ENCODE assay signal across 14 mouse cellular contexts in genomic region chr15:6519417-6520255, GRCm38 (mm10). TPM values are rescaled to one million over a fixed set of nuclear protein-coding genes. Genes with fewer than 3 reads are reported as not detected.
A peak's percentile ranks its signal among the peaks of the same experiment; 100 is the strongest.
DNase-seq lines count a peak whose midpoint lies in the region; ATAC-seq lines count a peak whose summit lies in the region.
"Had no signal": no experiment of that assay in that cellular context is flagged by ENCODE, and none has a peak within 500 bp of the region (broad histone marks: within the 10 kb centered on the region; RNA-seq: fewer than 3 reads in every experiment).

No protein-coding gene starts in this region.

- no peaks in the 10 kb centered on the region for H3K9me3 ChIP-seq in limb, embryonic 11.5 days (ENCODE audit: control insufficient read depth, low read length)
- H3K9me3 ChIP-seq in limb, embryonic 10.5 days (replicated peaks): no peaks in the 10 kb centered on the region
- no peaks in the 10 kb centered on the region for H3K9me3 ChIP-seq in liver, embryonic 11.5 days (ENCODE audit: control insufficient read depth, low read length)
- H3K9me3 ChIP-seq: embryonic facial prominence, embryonic 13.5 days; limb, embryonic 12.5 days; neural tube, embryonic 12.5 days had no signal

- H3K27me3 ChIP-seq in limb, embryonic 11.5 days (ENCODE audit: control insufficient read depth, insufficient read depth, low read length): no peaks in the 10 kb centered on the region
- no peaks in the 10 kb centered on the region for H3K27me3 ChIP-seq in limb, embryonic 10.5 days (ENCODE audit: low read depth, poor library complexity, severe bottlenecking)
- H3K27me3 ChIP-seq in liver, embryonic 11.5 days (replicated peaks; ENCODE audit: control insufficient read depth, insufficient read depth, low read length): no peaks in the 10 kb centered on the region
- H3K27me3 ChIP-seq: embryonic facial prominence, embryonic 13.5 days; limb, embryonic 12.5 days; neural tube, embryonic 12.5 days had no signal

- no peaks in the 10 kb centered on the region for H3K36me3 ChIP-seq in limb, embryonic 11.5 days (ENCODE audit: control insufficient read depth, insufficient read depth, low read length)
- no peaks in the 10 kb centered on the region for H3K36me3 ChIP-seq in limb, embryonic 10.5 days
- no peaks in the 10 kb centered on the region for H3K36me3 ChIP-seq in liver, embryonic 11.5 days (ENCODE audit: control insufficient read depth, insufficient read depth, low read length)
- H3K36me3 ChIP-seq: embryonic facial prominence, embryonic 13.5 days; limb, embryonic 12.5 days; neural tube, embryonic 12.5 days had no signal

- H3K4me1 ChIP-seq in limb, embryonic 11.5 days (ENCODE audit: control insufficient read depth, insufficient read depth, low read length): no peaks in the 10 kb centered on the region
- no peaks in the 10 kb centered on the region for H3K4me1 ChIP-seq in limb, embryonic 10.5 days
- peaks cover 14% of the 10 kb centered on the region for H3K4me1 ChIP-seq in liver, embryonic 11.5 days (replicated peaks; ENCODE audit: control insufficient read depth, insufficient read depth, low read length)
- H3K4me1 ChIP-seq: embryonic facial prominence, embryonic 13.5 days; limb, embryonic 12.5 days; neural tube, embryonic 12.5 days had no signal

- ATAC-seq in limb, embryonic 11.5 days (ENCODE audit: insufficient number of reproducible peaks, low FRiP score, low TSS enrichment, low read depth): no peak
- ATAC-seq in activated CD4-positive, CD25-positive, alpha-beta regulatory T cell, adult 4 months: peak; percentile 65
- ATAC-seq in liver, embryonic 11.5 days (replicated peaks; ENCODE audit: low FRiP score): no peak; the same call in 1 of the 2 replicates
- peak; percentile 29 for ATAC-seq in megakaryocyte-erythroid progenitor cell, adult 5-6 weeks (replicated peaks; ENCODE audit: low FRiP score, low TSS enrichment, poor library complexity, severe bottlenecking)

- intact Hi-C loops in heart, postnatal 10 days (cut with DNase I): no loop called here

- WGBS in limb, embryonic 11.5 days: 89% methylated on average over 19 of the region's 19 CpGs
- WGBS in limb, embryonic 10.5 days: 88% methylated on average over 19 of the region's 19 CpGs
- WGBS in liver, embryonic 11.5 days: 59% methylated on average over 19 of the region's 19 CpGs

- H3K4me2 ChIP-seq in limb, embryonic 11.5 days (ENCODE audit: low read depth, severe bottlenecking): no peak overlapping the region
- peak overlapping the region; percentile 38 for H3K4me2 ChIP-seq in liver, embryonic 11.5 days
- H3K4me2 ChIP-seq: embryonic facial prominence, embryonic 13.5 days; limb, embryonic 12.5 days; neural tube, embryonic 12.5 days had no signal

- no peak overlapping the region for H3K4me3 ChIP-seq in limb, embryonic 11.5 days (ENCODE audit: low read depth, low read length)
- H3K4me3 ChIP-seq in limb, embryonic 10.5 days: no peak overlapping the region
- H3K4me3 ChIP-seq in liver, embryonic 11.5 days (ENCODE audit: low read depth, low read length): 0 out of 2 replicates have a peak overlapping the region, but pooled peaks have one; percentile 4
- H3K4me3 ChIP-seq: embryonic facial prominence, embryonic 13.5 days; limb, embryonic 12.5 days; neural tube, embryonic 12.5 days had no signal

- peak; percentile 9 for DNase-seq in limb, embryonic 11.5 days (ENCODE audit: low spot score)
- DNase-seq in limb, embryonic 10.5 days (ENCODE audit: low spot score): no peak
- DNase-seq in liver, embryonic 11.5 days (ENCODE audit: low spot score): no peak
- DNase-seq in lung, adult 18-20 months: no peak
- no peak for DNase-seq in layer of hippocampus, postnatal 36 days
- no peak for DNase-seq in heart, postnatal 10 days
- DNase-seq: cerebellum, postnatal 14 days; lung, postnatal 36 days had no signal

- no peak overlapping the region for H3K27ac ChIP-seq in limb, embryonic 11.5 days (replicated peaks; ENCODE audit: low read depth, low read length)
- no peak overlapping the region for H3K27ac ChIP-seq in limb, embryonic 10.5 days
- H3K27ac ChIP-seq in liver, embryonic 11.5 days (ENCODE audit: low read depth, low read length): peak overlapping the region; percentile 2
- H3K27ac ChIP-seq: embryonic facial prominence, embryonic 13.5 days; kidney, postnatal 0 days; limb, embryonic 12.5 days; neural tube, embryonic 12.5 days had no signal

- H3K9ac ChIP-seq in limb, embryonic 11.5 days (ENCODE audit: low read length): no peak overlapping the region
- H3K9ac ChIP-seq in liver, embryonic 11.5 days (ENCODE audit: low read depth, low read length): no peak overlapping the region
- H3K9ac ChIP-seq: embryonic facial prominence, embryonic 13.5 days; limb, embryonic 12.5 days; neural tube, embryonic 12.5 days had no signal

RNA-seq across cellular contexts. Expression of gene Fyb, which starts 3.0 kb away (rescaled TPM):
- 3.0 and 3.3 TPM in 2 replicates for polyA plus RNA-seq in limb, embryonic 11.5 days (2014; fragmentation: Nextera tagmentation; extraction: Ambion mirVana)
- 1.5 and 2.9 TPM in 2 replicates for polyA plus RNA-seq in limb, embryonic 10.5 days (2016; fragmentation: Nextera tagmentation; extraction: Ambion mirVana)
- polyA plus RNA-seq in activated CD4-positive, CD25-positive, alpha-beta regulatory T cell, adult 4 months (2017; shearing (Covaris generic)): 100 to 1,000 TPM; 556 to 650 TPM
- polyA plus RNA-seq in liver, embryonic 11.5 days (2014; fragmentation: Nextera tagmentation; extraction: Ambion mirVana): 38.7 and 41.1 TPM in 2 replicates
- 76.1 and 91.4 TPM in 2 replicates for total RNA-seq in megakaryocyte-erythroid progenitor cell, adult 5-6 weeks (2014; fragmentation: Nextera tagmentation)
- 38.2 and 41.0 TPM in 2 replicates for total RNA-seq in megakaryocyte-erythroid progenitor cell, adult 5-6 weeks (2017)
- total RNA-seq in layer of hippocampus, postnatal 36 days (2021): 1 to 10 TPM; 5.9 to 8.3 TPM
- total RNA-seq in heart, postnatal 10 days (2021): 10 to 100 TPM; 10.3 to 13.2 TPM

Comparison
In these comparisons a context has a peak if more than half of its experiments do, and no peak if none do; other contexts are left out.
1. ATAC-seq: peak in activated CD4-positive, CD25-positive, alpha-beta regulatory T cell, adult 4 months (single experiment) and megakaryocyte-erythroid progenitor cell, adult 5-6 weeks (single experiment); none in limb, embryonic 11.5 days (single experiment) and liver, embryonic 11.5 days (single experiment).
2. RNA of gene Fyb, which starts 3.0 kb away (polyA plus RNA-seq): 556 to 650 TPM in activated CD4-positive, CD25-positive, alpha-beta regulatory T cell, adult 4 months; 38.7 to 41.1 TPM in liver, embryonic 11.5 days, 3.0 to 3.3 TPM in limb, embryonic 11.5 days and 1.5 to 2.9 TPM in limb, embryonic 10.5 days; every median in the first group is over 10 times any median in the second.